ENCODE assay signal across 10 mouse cellular contexts in the genomic region with DNA sequence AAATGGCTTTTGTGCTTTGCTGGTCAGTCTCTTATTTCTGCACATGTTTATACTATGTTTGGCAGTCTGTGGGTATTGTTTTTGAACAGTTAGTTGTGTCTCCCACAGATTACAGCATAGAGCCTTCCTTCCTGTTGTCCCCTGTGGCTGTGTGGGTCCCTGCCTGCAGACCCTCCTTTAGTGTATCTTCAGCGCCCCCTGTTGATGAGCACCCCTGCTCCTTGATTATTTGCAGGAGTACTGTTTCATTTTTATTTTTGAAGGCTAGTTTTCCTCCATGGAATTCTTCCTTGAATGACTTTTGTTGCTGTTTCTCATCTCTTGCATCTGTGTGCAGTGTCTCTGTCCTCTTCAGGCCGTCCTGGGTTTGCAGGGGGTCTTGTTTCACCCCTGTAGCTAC. TPM values are rescaled to one million over a fixed set of nuclear protein-coding genes. Genes with fewer than 3 reads are reported as not detected.
DNase-seq lines count a peak whose midpoint lies in the region; ATAC-seq and TF ChIP-seq lines count a peak whose summit lies in the region.
"Had no signal": no experiment of that assay in that cellular context is flagged by ENCODE, and none has a peak within 500 bp of the region (broad histone marks: within the 10 kb centered on the region; RNA-seq: fewer than 3 reads in every experiment).

No protein-coding gene starts in this region.

- peak; percentile 59 for TF ChIP-seq CTCF in hindbrain, postnatal 0 days (IDR thresholded peaks at IDR 0.05; ENCODE audit: low read depth)
- TF ChIP-seq CTCF in CH12.LX (conservative IDR thresholded peaks at IDR 0.05 in 1 of 2, IDR thresholded peaks at IDR 0.05 in 1 of 2; ENCODE audit: low read depth in 2 of 2, low read length in 2 of 2), result peak in 1 of 2 experiments; percentile 73; a peak in 3 of 4 replicates
- peak; percentile 46 for TF ChIP-seq CTCF in cortical plate, adult 2 months (IDR thresholded peaks at IDR 0.05; ENCODE audit: extremely low read depth, insufficient read depth, low read length)
- peak; percentile 62 for TF ChIP-seq CTCF in liver, embryonic 14.5 days (IDR thresholded peaks at IDR 0.05; ENCODE audit: low read depth)

- no peak for TF ChIP-seq POLR2A in CH12.LX (IDR thresholded peaks at IDR 0.05; ENCODE audit: low read depth, low read length)
- no peak for TF ChIP-seq POLR2A in cortical plate, adult 2 months (IDR thresholded peaks at IDR 0.05; ENCODE audit: extremely low read depth, insufficient read depth, low read length)

- H3K9me3 ChIP-seq in hindbrain, postnatal 0 days (ENCODE audit: low read length), result no peaks in the 10 kb centered on the region
- H3K9me3 ChIP-seq in hindbrain, embryonic 14.5 days (ENCODE audit: control insufficient read depth, low read length), result no peaks in the 10 kb centered on the region
- no peaks in the 10 kb centered on the region for H3K9me3 ChIP-seq in CH12.LX (replicated peaks; ENCODE audit: low read length)
- H3K9me3 ChIP-seq in liver, embryonic 14.5 days (ENCODE audit: control insufficient read depth, low read length), result no peaks in the 10 kb centered on the region
- H3K9me3 ChIP-seq: limb, embryonic 12.5 days had no signal

- H3K9ac ChIP-seq in hindbrain, postnatal 0 days (replicated peaks; ENCODE audit: low read length), result no peak overlapping the region
- H3K9ac ChIP-seq in hindbrain, embryonic 14.5 days, result no peak overlapping the region
- H3K9ac ChIP-seq in CH12.LX (ENCODE audit: insufficient read depth, low read depth), result no peak overlapping the region
- no peak overlapping the region for H3K9ac ChIP-seq in liver, embryonic 14.5 days (replicated peaks)
- H3K9ac ChIP-seq: limb, embryonic 12.5 days had no signal

- dilution Hi-C loops in CH12.LX (cut with MboI; ENCODE audit: extremely low pct_ligation_motif_present, extremely low pct_unique_long_range_greater_than_20kb, low sequenced_read_pairs), result no loop called here

- H3K4me3 ChIP-seq in hindbrain, postnatal 0 days (ENCODE audit: low read length), result no peak overlapping the region
- H3K4me3 ChIP-seq in hindbrain, embryonic 14.5 days (replicated peaks; ENCODE audit: low read length), result no peak overlapping the region
- H3K4me3 ChIP-seq in CH12.LX (replicated peaks in 1 of 3; ENCODE audit: low read depth in 2 of 3, low read length in 2 of 3, poor library complexity in 1 of 3), result no peak overlapping the region
- no peak overlapping the region for H3K4me3 ChIP-seq in cortical plate, adult 2 months (ENCODE audit: insufficient read depth, low read length)
- H3K4me3 ChIP-seq in liver, embryonic 14.5 days (ENCODE audit: insufficient read depth in 1 of 2, low read depth in 2 of 2, low read length in 2 of 2), result no peak overlapping the region
- H3K4me3 ChIP-seq: erythroblast, embryonic 14.5 days; limb, embryonic 12.5 days had no signal

- H3K4me1 ChIP-seq in hindbrain, postnatal 0 days (ENCODE audit: insufficient read depth, low read length), result no peaks in the 10 kb centered on the region
- H3K4me1 ChIP-seq in hindbrain, embryonic 14.5 days (replicated peaks; ENCODE audit: control insufficient read depth, insufficient read depth, low read length), result no peaks in the 10 kb centered on the region
- 0 out of 4 replicates have a peak, but pooled peaks cover 0 to 2% of the 10 kb centered on the region in 2 experiments for H3K4me1 ChIP-seq in CH12.LX (ENCODE audit: control insufficient read depth in 1 of 2, insufficient read depth in 2 of 2)
- peaks cover 2% of the 10 kb centered on the region; the same call in 1 of the 2 replicates for H3K4me1 ChIP-seq in cortical plate, adult 2 months (ENCODE audit: control insufficient read depth, insufficient read depth, low read length)
- no peaks in the 10 kb centered on the region for H3K4me1 ChIP-seq in liver, embryonic 14.5 days (replicated peaks; ENCODE audit: control insufficient read depth in 2 of 2, insufficient read depth in 2 of 2, low read length in 1 of 2)
- H3K4me1 ChIP-seq: limb, embryonic 12.5 days had no signal

- no peak overlapping the region for H3K4me2 ChIP-seq in hindbrain, postnatal 0 days (ENCODE audit: low read depth, low read length)
- H3K4me2 ChIP-seq in hindbrain, embryonic 14.5 days (replicated peaks), result no peak overlapping the region
- H3K4me2 ChIP-seq in CH12.LX (ENCODE audit: insufficient read depth, low read depth, poor library complexity, severe bottlenecking), result no peak overlapping the region
- no peak overlapping the region for H3K4me2 ChIP-seq in liver, embryonic 14.5 days (ENCODE audit: low read depth)
- H3K4me2 ChIP-seq: limb, embryonic 12.5 days had no signal

- DNase-seq in hindbrain, postnatal 0 days (ENCODE audit: low spot score), result peak; percentile 62
- no peak for DNase-seq in hindbrain, embryonic 14.5 days (ENCODE audit: low spot score)
- DNase-seq in 416B (ENCODE audit: low read depth) (peak; percentile 62), CH12.LX (ENCODE audit: extremely low read depth) (peak; percentile 60)
- no peak for DNase-seq in liver, embryonic 14.5 days (ENCODE audit: low read depth in 3 of 3, low spot score in 3 of 3)
- DNase-seq in spleen, postnatal 10 days (ENCODE audit: low spot score in 2 of 2), result peak; percentile 27 to 76

- no peak overlapping the region for H3K27ac ChIP-seq in hindbrain, postnatal 0 days
- H3K27ac ChIP-seq in hindbrain, embryonic 14.5 days, result no peak overlapping the region
- no peak overlapping the region for H3K27ac ChIP-seq in CH12.LX (ENCODE audit: insufficient read depth, low read depth)
- H3K27ac ChIP-seq in cortical plate, adult 2 months (ENCODE audit: insufficient read depth, low read length), result no peak overlapping the region
- no peak overlapping the region for H3K27ac ChIP-seq in liver, embryonic 14.5 days
- H3K27ac ChIP-seq: limb, embryonic 12.5 days had no signal

- TF ChIP-seq EP300 in CH12.LX (IDR thresholded peaks at IDR 0.05; ENCODE audit: low read length), result no peak
- TF ChIP-seq EP300 in liver, embryonic 14.5 days (IDR thresholded peaks at IDR 0.05; ENCODE audit: low read depth), result no peak

- no peaks in the 10 kb centered on the region for H3K27me3 ChIP-seq in hindbrain, postnatal 0 days (ENCODE audit: insufficient read depth, low read length)
- H3K27me3 ChIP-seq in hindbrain, embryonic 14.5 days (ENCODE audit: control insufficient read depth, insufficient read depth, low read length), result no peaks in the 10 kb centered on the region
- H3K27me3 ChIP-seq in CH12.LX (replicated peaks), result no peaks in the 10 kb centered on the region
- no peaks in the 10 kb centered on the region for H3K27me3 ChIP-seq in liver, embryonic 14.5 days (ENCODE audit: control insufficient read depth, insufficient read depth, low read length)
- H3K27me3 ChIP-seq: limb, embryonic 12.5 days had no signal

- TF ChIP-seq RAD21 in CH12.LX (IDR thresholded peaks at IDR 0.05; ENCODE audit: low read depth, low read length), result peak; percentile 70

- peaks cover 13% of the 10 kb centered on the region; the same call in 1 of the 2 replicates for H3K36me3 ChIP-seq in hindbrain, postnatal 0 days (ENCODE audit: insufficient read depth, low read length)
- peaks cover 29% of the 10 kb centered on the region for H3K36me3 ChIP-seq in hindbrain, embryonic 14.5 days (replicated peaks; ENCODE audit: control insufficient read depth, insufficient read depth)
- peaks cover 56 to 92% of the 10 kb centered on the region in 2 experiments for H3K36me3 ChIP-seq in CH12.LX (replicated peaks in 1 of 2; ENCODE audit: control insufficient read depth in 1 of 2, insufficient read depth in 1 of 2, low read length in 1 of 2)
- no peaks in the 10 kb centered on the region for H3K36me3 ChIP-seq in liver, embryonic 14.5 days (replicated peaks; ENCODE audit: control insufficient read depth, insufficient read depth, low read depth)

- in situ Hi-C loops in CH12.LX (cut with MboI; ENCODE audit: low pct_ligation_motif_present, low pct_unique_long_range_greater_than_20kb, low sequenced_read_pairs), result loop anchor here (25.0 kb wide), 1 partner anchor 215 kb away; no protein-coding TSS in a partner anchor

- H3K79me2 ChIP-seq in CH12.LX (replicated peaks; ENCODE audit: control insufficient read depth, extremely low read depth, insufficient read depth, poor library complexity, severe bottlenecking), result no peaks in the 10 kb centered on the region

- ATAC-seq in hindbrain, postnatal 0 days, result no peak
- ATAC-seq in hindbrain, embryonic 14.5 days (ENCODE audit: low FRiP score), result no peak
- no peak for ATAC-seq in liver, embryonic 14.5 days (ENCODE audit: insufficient read depth)
- no peak for ATAC-seq in frontal cortex, adult (ENCODE audit: low TSS enrichment)

- 37% methylated on average over 2 of the region's 2 CpGs for WGBS in hindbrain, postnatal 0 days
- 43% methylated on average over 2 of the region's 2 CpGs for WGBS in hindbrain, embryonic 14.5 days
- 28% methylated on average over 2 of the region's 2 CpGs for WGBS in liver, embryonic 14.5 days (ENCODE audit: insufficient replicate concordance)

TF ChIP-seq in CH12.LX, 34 proteins besides CTCF, POLR2A, EP300 and RAD21:
- TF ChIP-seq IRF4 (IDR thresholded peaks at IDR 0.05; ENCODE audit: low read depth, low read length) (no peak), SMC3 (IDR thresholded peaks at IDR 0.05; ENCODE audit: low read depth, low read length) (peak; percentile 49)

RNA-seq across cellular contexts. Expression of gene Dhx35, which starts 58.0 kb away (rescaled TPM):
- 23.8 and 30.7 TPM in 2 replicates for total RNA-seq in hindbrain, postnatal 0 days (2014; rRNA removed)
- 10.0 and 10.8 TPM in 2 replicates for polyA plus RNA-seq in hindbrain, postnatal 0 days (2015; fragmentation: Nextera tagmentation; extraction: Ambion mirVana)
- polyA plus RNA-seq in hindbrain, embryonic 14.5 days (2014; fragmentation: Nextera tagmentation; extraction: Ambion mirVana), result 13.2 and 13.5 TPM in 2 replicates
- total RNA-seq in CH12.LX (2012; rRNA removed), result 23.7 and 25.3 TPM in 2 replicates
- 19.7 and 20.2 TPM in 2 replicates for total RNA-seq in CH12.LX (2014; rRNA removed)
- 16.7 and 20.2 TPM in 2 replicates for polyA plus RNA-seq in CH12.LX (2012; ENCODE audit: insufficient read length, low read depth)
- polyA plus RNA-seq in cortical plate, adult 2 months (2012; rRNA removed), result 28.5 and 29.1 TPM in 2 replicates
- 4.4 and 4.6 TPM in 2 replicates for polyA plus RNA-seq in liver, embryonic 14.5 days (2012; rRNA removed)
- polyA plus RNA-seq in liver, embryonic 14.5 days (2014; fragmentation: Nextera tagmentation; extraction: Ambion mirVana), result 3.2 and 3.9 TPM in 2 replicates

Comparison
In these comparisons a context has a peak if more than half of its experiments do, and no peak if none do; other contexts are left out.
1. DNase-seq: peak in hindbrain, postnatal 0 days (single experiment), 416B (single experiment), CH12.LX (single experiment) and spleen, postnatal 10 days (2 of 2); none in hindbrain, embryonic 14.5 days (single experiment) and liver, embryonic 14.5 days (0 of 3).